Mouse (Mus musculus): Measurements from ENCODE around the gene 4933402J07Rik.

DNA sequence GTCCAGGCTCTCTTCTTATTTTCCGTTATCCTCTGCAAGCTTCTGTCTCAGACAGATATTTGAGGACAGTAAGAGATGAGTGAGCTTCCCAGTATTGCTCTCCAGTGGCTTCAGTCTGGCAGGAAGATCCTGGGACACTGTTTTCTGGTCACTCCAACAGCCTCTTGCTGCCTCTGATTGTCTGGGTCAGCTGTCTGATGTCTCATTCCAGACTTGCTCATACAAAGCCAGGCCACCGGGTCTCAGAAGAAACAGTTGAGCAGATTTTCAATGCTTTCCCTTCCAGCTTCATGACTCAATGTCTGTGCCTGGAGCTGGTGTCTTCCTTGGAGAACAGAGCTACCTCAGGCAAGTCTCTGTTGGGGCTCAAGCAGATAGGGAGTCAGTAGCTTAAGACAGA, 39.1 kb downstream of the 4933402J07Rik start:
- TF ChIP-seq CTCF (IDR thresholded peaks at IDR 0.05; ENCODE audit: low read depth, low read length) (no peak), POLR2A (IDR thresholded peaks at IDR 0.05; ENCODE audit: borderline replicate concordance, low read depth, low read length) (no peak)
